Mouse (Mus musculus) liver, postnatal 0 days (tissue): ENCODE measurements around the gene Aff3.

ENCODE experiments used
- CTCF ChIP-seq: sonication (generic); IDR thresholded peaks from 2 replicates; pipeline ENCODE4 v1.5.1; 2016; ENCODE audit warnings: antibody characterized with exemption, low read depth
- EP300 ChIP-seq: IDR thresholded peaks from 2 replicates; pipeline ENCODE4 v1.6.1; 2016; ENCODE audit warnings: antibody characterized with exemption, low read depth, mild to moderate bottlenecking

- TF ChIP-seq CTCF (no peak), EP300 (no peak)
Measured at GRCm38 (mm10) chr1:38290881-38291280, 373.9 kb downstream of the Aff3 start.
